Mouse (Mus musculus) gastrocnemius, adult 18-20 months (tissue): ENCODE data around the gene Hk1. TPM values are rescaled to one million over a fixed set of nuclear protein-coding genes. Genes with fewer than 3 reads are reported as not detected.

Source experiments
- DNase-seq: peaks from one replicate; pipeline ENCODE4 v3.0.0; 2021; ENCODE audit warnings: low spot score
- long read RNA-seq, 2 experiments: library from polyadenylated mRNA; stranded (forward); transcript quantifications; one replicate each; pipeline ENCODE4 v2.0.0; 2021
- total RNA-seq, 2 experiments: library from RNA; stranded (reverse); gene quantifications; 2 replicates each; pipeline ENCODE4 v1.2.3; 2021

Hk1 gene
- total RNA-seq = 1 to 10 TPM; 4.7 to 7.2 TPM
- long read RNA-seq, experiment 1, full-length matches to known transcripts = 7 of 9 reads
- long read RNA-seq, experiment 1, partial matches to known transcripts = 2 of 9 reads
- long read RNA-seq, experiment 1, other reads (novel, unspliced or antisense) = 0 of 9 reads
- long read RNA-seq, experiment 2, full-length matches to known transcripts = 7 of 7 reads
- long read RNA-seq, experiment 2, partial matches to known transcripts = 0 of 7 reads
- long read RNA-seq, experiment 2, other reads (novel, unspliced or antisense) = 0 of 7 reads

- DNase-seq = no peak
Observed at GRCm38 (mm10) chr10:62379808-62380207, at the start of gene Hk1. TSS of gene Hk1 (minus strand) at chr10:62379908.

- DNase-seq = no peak
Observed at GRCm38 (mm10) chr10:62425081-62425871, 45.6 kb upstream of the Hk1 start.

- DNase-seq = no peak
Observed at GRCm38 (mm10) chr10:62422255-62422654, 42.5 kb upstream of the Hk1 start, which contains the start of gene Hkdc1. TSS of gene Hkdc1 (minus strand) at chr10:62422491.

- no peak for DNase-seq
Observed at GRCm38 (mm10) chr10:62421127-62421526, 41.4 kb upstream of the Hk1 start.

- DNase-seq = no peak
Observed at GRCm38 (mm10) chr10:62420399-62420798, 40.7 kb upstream of the Hk1 start.

GRCm38 (mm10) chr10:62419422-62419821 lies 39.7 kb upstream of the Hk1 start:
- DNase-seq = no peak

GRCm38 (mm10) chr10:62418831-62419356 lies 39.2 kb upstream of the Hk1 start:
- no peak for DNase-seq

GRCm38 (mm10) chr10:62413606-62413982 lies 33.9 kb upstream of the Hk1 start:
- DNase-seq = no peak

- no peak for DNase-seq
Observed at GRCm38 (mm10) chr10:62412906-62413605, 33.3 kb upstream of the Hk1 start.

GRCm38 (mm10) chr10:62411431-62412410 lies 32.0 kb upstream of the Hk1 start:
- DNase-seq = no peak

- peak; percentile 53 for DNase-seq
Observed at GRCm38 (mm10) chr10:62410943-62411342, 31.2 kb upstream of the Hk1 start.

- DNase-seq = peak; percentile 19
Observed at GRCm38 (mm10) chr10:62404901-62405300, 25.2 kb upstream of the Hk1 start.

GRCm38 (mm10) chr10:62401641-62402111 lies 22.0 kb upstream of the Hk1 start:
- peak; percentile 20 for DNase-seq

- DNase-seq = no peak
Observed at GRCm38 (mm10) chr10:62383011-62383410, 3.3 kb upstream of the Hk1 start.

GRCm38 (mm10) chr10:62380936-62381335 lies 1.2 kb upstream of the Hk1 start:
- DNase-seq = no peak

- no peak for DNase-seq
Observed at GRCm38 (mm10) chr10:62358827-62359226, 20.9 kb downstream of the Hk1 start.

GRCm38 (mm10) chr10:62356105-62356730 lies 23.5 kb downstream of the Hk1 start:
- no peak for DNase-seq

GRCm38 (mm10) chr10:62345147-62345546 lies 34.6 kb downstream of the Hk1 start:
- no peak for DNase-seq

- no peak for DNase-seq
Observed at GRCm38 (mm10) chr10:62344004-62344752, 35.5 kb downstream of the Hk1 start.
